Mouse (Mus musculus) ES-Bruce4 (cell line): ENCODE results near the gene Abca4. TPM values are rescaled to one million over a fixed set of nuclear protein-coding genes. Genes with fewer than 3 reads are reported as not detected.

Experiments
- H3K27ac ChIP-seq: 2 replicates; pipeline ENCODE4 v1.5.1; 2012; ENCODE audit warnings: low read length, inconsistent platforms; ENCODE audit not compliant: insufficient read depth
- H3K27me3 ChIP-seq: 2 replicates; pipeline ENCODE4 v1.6.1; 2012; ENCODE audit warnings: mild to moderate bottlenecking, low read length, inconsistent platforms; ENCODE audit not compliant: control insufficient read depth, poor library complexity, insufficient read depth, severe bottlenecking
- H3K36me3 ChIP-seq: 2 replicates; pipeline ENCODE4 v1.6.1; 2012; ENCODE audit warnings: inconsistent platforms, mild to moderate bottlenecking, low read length, moderate library complexity; ENCODE audit not compliant: control insufficient read depth, poor library complexity, insufficient read depth, severe bottlenecking
- H3K4me1 ChIP-seq: one replicate; pipeline ENCODE4 v1.8.1; 2011; ENCODE audit warnings: low read length; ENCODE audit not compliant: control insufficient read depth, insufficient read depth
- H3K4me3 ChIP-seq: 2 replicates; pipeline ENCODE4 v1.5.1; 2011; ENCODE audit warnings: low read depth, mild to moderate bottlenecking, low read length
- H3K9ac ChIP-seq: 2 replicates; pipeline ENCODE4 v1.6.1; 2012; ENCODE audit warnings: low read depth, mild to moderate bottlenecking, inconsistent platforms; ENCODE audit not compliant: poor library complexity, severe bottlenecking
- H3K9me3 ChIP-seq: replicated peaks from 2 replicates; pipeline ENCODE4 v1.6.1; 2012; ENCODE audit warnings: mild to moderate bottlenecking, low read length, inconsistent platforms; ENCODE audit not compliant: control insufficient read depth, poor library complexity, insufficient read depth, severe bottlenecking
- CTCF ChIP-seq: IDR thresholded peaks from one replicate; pipeline ENCODE4 v1.8.1; 2011; ENCODE audit warnings: low read depth, low read length
- EP300 ChIP-seq: IDR thresholded peaks from 2 replicates; pipeline ENCODE4 v1.6.1; 2011; ENCODE audit warnings: low read depth, low read length; ENCODE audit not compliant: insufficient read depth
- POLR2A ChIP-seq: IDR thresholded peaks from one replicate; pipeline ENCODE4 v1.8.1; 2011; ENCODE audit warnings: low read length; ENCODE audit not compliant: insufficient read depth
- polyA plus RNA-seq: library from polyadenylated mRNA; stranded (reverse); fragments of >200 nt; gene quantifications from 2 replicates; pipeline ENCODE4 v1.2.4, GENCODE M21; 2011; ENCODE audit warnings: low read depth; ENCODE audit not compliant: missing spikeins, insufficient read depth, insufficient read length

Gene Abca4
- polyA plus RNA-seq, 1 experiment = 0.81 TPM

DNA sequence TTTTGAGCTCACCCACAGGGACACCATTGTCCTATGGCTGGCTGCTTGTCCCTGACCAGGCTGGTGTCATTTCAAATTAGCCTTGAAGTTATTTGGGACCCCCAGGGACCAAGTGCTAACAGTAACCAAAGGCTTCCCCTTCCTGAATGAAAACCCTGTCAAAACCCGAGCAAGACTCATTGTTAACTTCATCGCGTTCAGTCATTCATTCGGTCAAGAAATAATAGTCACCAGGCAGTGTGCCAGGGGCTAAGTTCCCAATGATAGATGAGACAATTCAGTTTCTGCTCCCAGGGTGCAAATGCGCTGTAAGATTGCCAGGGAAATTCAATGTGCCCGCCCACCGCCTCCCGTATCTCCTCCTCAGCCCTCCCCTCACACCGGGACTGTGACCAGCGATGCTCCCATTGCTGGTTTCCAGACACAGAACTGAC, 2.0 kb downstream of the Abca4 start:
- H3K4me3 ChIP-seq = no peak overlapping the region
- no peak overlapping the region for H3K27ac ChIP-seq
- no peaks in the 10 kb centered on the region for H3K9me3 ChIP-seq
- H3K9ac ChIP-seq = no peak overlapping the region
- TF ChIP-seq EP300 (no peak), CTCF (no peak), POLR2A (no peak)
- H3K4me1 ChIP-seq = peaks cover 9% of the 10 kb centered on the region
- no peaks in the 10 kb centered on the region for H3K36me3 ChIP-seq
- no peaks in the 10 kb centered on the region for H3K27me3 ChIP-seq

- H3K27me3 ChIP-seq = no peaks in the 10 kb centered on the region
- H3K36me3 ChIP-seq = no peaks in the 10 kb centered on the region
- H3K4me3 ChIP-seq = no peak overlapping the region
- no peaks in the 10 kb centered on the region for H3K9me3 ChIP-seq
- TF ChIP-seq POLR2A (no peak), CTCF (no peak), EP300 (no peak)
- no peak overlapping the region for H3K9ac ChIP-seq
- H3K4me1 ChIP-seq = peaks cover 9% of the 10 kb centered on the region
- no peak overlapping the region for H3K27ac ChIP-seq
Measured at GRCm38 (mm10) chr3:122047402-122047801, 3.2 kb downstream of the Abca4 start.

DNA sequence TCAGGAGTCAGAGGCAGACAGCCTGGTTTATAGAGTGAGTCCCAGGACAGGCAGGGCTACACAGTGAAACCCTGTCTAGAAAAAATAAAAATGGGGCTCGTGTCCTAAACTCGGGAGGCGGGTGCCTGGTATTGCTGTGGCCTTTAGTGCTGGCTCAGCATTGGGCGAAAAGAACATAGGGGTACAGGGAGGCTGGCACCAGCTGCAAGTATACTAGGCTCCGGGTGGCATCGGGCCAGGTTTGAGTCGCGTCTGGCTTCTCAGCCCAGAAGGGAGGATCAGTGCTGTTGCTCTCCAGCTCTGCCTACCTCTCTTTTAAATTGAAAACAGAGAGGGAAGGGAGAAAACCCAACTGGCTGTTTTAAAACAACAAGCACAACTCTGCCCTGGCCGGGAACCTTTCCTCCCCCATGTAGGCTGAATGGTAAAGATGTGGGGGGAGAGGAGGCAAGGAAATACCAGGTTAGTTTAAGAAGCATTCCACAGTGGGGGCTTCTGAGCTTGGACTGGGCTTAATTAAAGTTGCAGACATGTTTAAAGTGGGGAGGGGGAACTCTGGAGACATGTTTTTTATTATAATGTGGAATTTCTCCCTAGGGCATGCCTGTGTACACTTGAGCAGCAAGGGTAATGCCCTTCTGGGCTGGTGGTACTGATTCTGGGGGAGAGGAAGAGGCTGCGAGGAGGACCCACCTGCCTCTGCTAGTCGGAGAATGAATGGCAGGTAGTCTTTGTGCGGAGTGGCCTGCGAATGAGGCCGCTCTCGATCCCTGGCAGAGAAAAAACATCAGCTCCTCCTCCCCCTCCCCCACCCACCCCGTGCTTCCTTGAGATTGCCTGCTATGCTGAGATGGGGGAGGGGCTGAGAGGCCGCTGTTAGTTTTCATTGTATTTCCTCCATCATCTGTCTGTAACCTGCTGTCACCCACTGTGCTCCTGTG, 3.9 kb downstream of the Abca4 start:
- peak overlapping the region; percentile 21; the same call in 1 of the 2 replicates for H3K9ac ChIP-seq
- peak overlapping the region; percentile 25; the same call in 1 of the 2 replicates for H3K27ac ChIP-seq
- TF ChIP-seq CTCF = no peak
- peak; percentile 45; the same call in 1 of the 2 replicates for TF ChIP-seq EP300
- peaks cover 9% of the 10 kb centered on the region for H3K4me1 ChIP-seq
- no peaks in the 10 kb centered on the region for H3K9me3 ChIP-seq
- H3K4me3 ChIP-seq = peak overlapping the region; percentile 27; the same call in 1 of the 2 replicates
- no peaks in the 10 kb centered on the region for H3K27me3 ChIP-seq
- no peaks in the 10 kb centered on the region for H3K36me3 ChIP-seq

- Histone ChIP-seq H3K36me3 (no peaks in the 10 kb centered on the region), H3K9ac (no peak overlapping the region), H3K27me3 (no peaks in the 10 kb centered on the region), H3K27ac (no peak overlapping the region), H3K4me3 (no peak overlapping the region), H3K4me1 (peaks cover 9% of the 10 kb centered on the region), H3K9me3 (no peaks in the 10 kb centered on the region)
- TF ChIP-seq POLR2A (no peak), EP300 (peak; percentile 84)
Measured at GRCm38 (mm10) chr3:122049158-122049557, 4.9 kb downstream of the Abca4 start.

DNA sequence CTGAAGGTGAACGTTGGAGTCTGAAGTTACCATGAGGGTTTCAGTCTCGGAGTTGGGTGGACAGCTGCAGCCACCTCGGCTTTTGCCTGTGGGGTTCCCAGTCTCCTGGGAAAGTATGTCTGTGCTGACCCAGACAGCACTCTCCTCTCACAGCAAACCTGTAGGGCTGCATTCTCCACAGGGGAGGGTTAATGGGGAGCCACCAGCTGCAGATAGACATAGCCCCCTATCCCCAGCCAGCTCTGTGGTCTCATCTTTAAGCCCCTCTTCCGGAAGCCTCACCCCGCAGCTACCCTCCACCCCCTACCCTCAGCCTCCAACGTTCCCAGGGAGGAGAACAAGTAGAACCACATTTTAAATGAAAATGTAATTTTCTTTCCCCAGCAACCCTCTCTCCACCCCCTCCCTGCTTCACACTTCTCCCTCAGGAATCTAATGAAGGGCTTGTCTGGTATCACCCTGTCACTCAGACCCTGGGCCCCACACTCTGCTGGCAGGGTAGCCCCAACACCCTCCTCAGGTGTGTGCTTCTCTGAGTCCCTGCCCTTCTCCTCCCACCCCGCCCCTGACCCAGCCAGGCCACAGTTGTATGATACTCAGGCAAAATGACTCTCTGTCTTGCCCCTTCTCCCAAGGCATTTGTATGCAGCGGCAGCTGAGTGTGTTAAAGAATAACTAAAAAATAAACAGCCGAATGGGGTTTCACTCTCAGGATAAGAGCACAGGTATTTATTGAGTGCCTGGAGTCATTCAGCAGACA, 14.4 kb downstream of the Abca4 start:
- no peak for TF ChIP-seq EP300
- H3K36me3 ChIP-seq = no peaks in the 10 kb centered on the region
- no peaks in the 10 kb centered on the region for H3K4me1 ChIP-seq
- H3K4me3 ChIP-seq = no peak overlapping the region
- no peaks in the 10 kb centered on the region for H3K27me3 ChIP-seq
- H3K27ac ChIP-seq = no peak overlapping the region
- no peaks in the 10 kb centered on the region for H3K9me3 ChIP-seq
- no peak overlapping the region for H3K9ac ChIP-seq

- Histone ChIP-seq H3K4me1 (no peaks in the 10 kb centered on the region), H3K4me3 (no peak overlapping the region), H3K9ac (no peak overlapping the region), H3K36me3 (no peaks in the 10 kb centered on the region), H3K27ac (no peak overlapping the region), H3K27me3 (no peaks in the 10 kb centered on the region), H3K9me3 (no peaks in the 10 kb centered on the region)
- no peak for TF ChIP-seq CTCF
- TF ChIP-seq EP300 = no peak
- TF ChIP-seq POLR2A = no peak
Measured at GRCm38 (mm10) chr3:122062586-122062985, 18.3 kb downstream of the Abca4 start.
